Mouse (Mus musculus): ENCODE results near the gene Gm2030. TPM values are rescaled to one million over a fixed set of nuclear protein-coding genes. Genes with fewer than 3 reads are reported as not detected.
"Not testable (repeated sequence)": the region's sequence is repeated elsewhere in the genome, so short reads cannot be mapped to it uniquely, and the experiment has no call there.

The Gm2030 gene
- polyA plus RNA-seq (2015; fragmentation: Nextera tagmentation; extraction: Ambion mirVana) = not detected in 2 replicates

- not testable (repeated sequence) for H3K4me1 ChIP-seq; ATAC-seq (ENCODE audit: borderline replicate concordance, extremely low read depth, low FRiP score, low TSS enrichment); H3K27ac ChIP-seq; H3K4me3 ChIP-seq; H3K27me3 ChIP-seq; H3K4me2 ChIP-seq; H3K9me3 ChIP-seq; H3K36me3 ChIP-seq; H3K9ac ChIP-seq
- 65% methylated on average over 4 of the region's 4 CpGs for WGBS
Observed at GRCm38 (mm10) chrX:26309944-26310343, at the start of gene Gm2030. Gm2030 (minus strand) TSS chrX:26310044.

Other genes starting within 250 kb of the Gm2030 start
- gene Gm2012, start 78.7 kb downstream of the Gm2030 start, polyA plus RNA-seq (2015; fragmentation: Nextera tagmentation; extraction: Ambion mirVana) = not detected in 2 replicates
- gene Slx, start 235.5 kb upstream of the Gm2030 start, polyA plus RNA-seq (2015; fragmentation: Nextera tagmentation; extraction: Ambion mirVana) = not detected in 2 replicates